Mouse (Mus musculus): ENCODE data around the gene Rnf214. TPM values are rescaled to one million over a fixed set of nuclear protein-coding genes. Genes with fewer than 3 reads are reported as not detected.

Rnf214 gene
- polyA plus RNA-seq (2015; fragmentation: Nextera tagmentation; extraction: Ambion mirVana), result 106 and 110 TPM in 2 replicates

DNA sequence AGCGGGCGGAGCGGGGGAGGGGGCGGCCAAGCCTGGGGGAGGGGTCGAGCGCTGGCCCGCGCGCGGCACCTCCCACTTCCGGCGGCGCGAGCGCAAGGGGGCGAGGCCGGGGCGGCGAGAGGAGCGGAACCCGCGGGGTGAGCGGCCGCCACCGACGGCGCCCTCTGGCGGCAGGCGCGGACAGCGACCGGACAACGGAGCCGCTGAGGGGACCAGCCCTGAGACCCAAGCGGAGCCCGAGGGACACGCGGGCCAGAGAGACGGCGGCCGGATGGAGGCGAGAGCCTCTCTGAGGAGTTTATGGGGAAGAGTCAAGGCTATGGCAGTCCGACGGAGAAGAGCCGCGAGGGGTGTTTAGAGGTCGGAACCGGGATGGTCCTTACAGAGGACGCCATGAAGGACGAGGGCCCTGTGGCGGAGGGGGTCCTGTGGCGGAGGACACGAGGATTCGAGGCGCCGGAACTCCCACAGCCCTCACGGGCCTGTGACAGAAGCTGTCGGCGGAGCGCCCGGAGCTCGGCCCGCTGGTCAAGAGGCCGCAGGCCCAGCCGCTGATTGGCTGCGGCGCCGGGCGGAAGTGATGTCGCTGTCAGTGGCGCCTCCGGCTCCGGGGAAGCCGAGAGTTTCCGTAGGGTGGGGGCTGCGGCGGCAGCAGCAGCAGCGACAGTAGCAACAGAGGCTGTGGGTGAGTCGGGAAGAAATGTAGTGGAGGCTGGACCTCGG, at the start of gene Rnf214, which contains the start of gene Pcsk7:
Gene Rnf214, minus strand, starts transcription at position 557 of the 723 bp plus-strand sequence.
Gene Pcsk7, plus strand, starts transcription at position 143 of the 723 bp plus-strand sequence.
- ATAC-seq (ENCODE audit: low FRiP score), result peak; percentile 95
- WGBS, result under 1% methylated on average over 70 of the region's 80 CpGs

DNA sequence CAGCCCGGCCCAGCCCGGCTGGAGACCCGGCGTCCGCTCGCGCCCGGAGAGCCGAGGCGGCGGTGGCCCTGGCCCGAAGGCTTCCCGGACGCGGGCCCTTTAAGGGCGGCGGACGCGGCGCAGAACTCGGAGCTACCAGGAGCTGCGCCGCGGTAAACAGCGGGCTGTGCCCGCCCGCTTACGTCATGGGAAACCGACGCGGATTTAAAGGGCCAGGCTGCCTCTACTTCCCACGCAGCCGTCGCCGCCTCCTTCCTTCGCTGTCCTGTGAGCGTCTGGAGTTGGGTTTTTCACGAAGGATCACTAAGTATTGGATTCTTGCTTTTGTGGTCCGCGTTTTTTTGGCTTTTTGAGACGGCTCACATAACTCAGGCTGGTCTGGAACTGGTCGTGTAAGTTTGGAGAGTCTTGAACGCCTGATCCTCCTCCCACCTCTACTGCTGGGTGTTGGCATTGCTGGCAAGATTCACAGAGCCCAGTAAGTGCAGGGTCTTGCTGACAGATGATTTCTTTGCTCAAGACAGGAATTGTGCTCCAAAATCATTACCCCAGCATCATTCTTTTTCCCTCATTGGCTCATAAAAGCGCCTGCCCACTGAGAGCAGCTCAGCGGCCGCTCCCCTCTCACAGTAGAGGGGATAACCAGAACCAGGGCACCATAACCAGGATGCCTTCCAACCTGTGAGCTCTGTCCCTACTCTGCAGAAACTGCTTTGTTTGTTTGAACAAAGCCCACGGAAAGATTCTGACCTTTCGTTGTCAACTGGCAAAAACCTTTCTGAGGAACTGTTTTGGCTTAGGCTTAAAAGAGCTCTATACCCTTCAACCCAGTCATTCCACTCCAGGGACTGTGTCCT, 48.6 kb upstream of the Rnf214 start, which contains the start of gene Sidt2:
Gene Sidt2, minus strand, starts transcription at position 152 of the 857 bp plus-strand sequence.
- no peaks in the 10 kb centered on the region for H3K27me3 ChIP-seq
- no peaks in the 10 kb centered on the region for H3K9me3 ChIP-seq
- H3K9ac ChIP-seq, result peak within 1 kb of the TSS; percentile 95
- peak within 1 kb of the TSS; percentile 97 for H3K4me2 ChIP-seq
- H3K4me1 ChIP-seq (replicated peaks), result peaks cover 48% of the 10 kb centered on the region
- ATAC-seq (ENCODE audit: low FRiP score), result peak; percentile 95
- peaks cover 21% of the 10 kb centered on the region for H3K36me3 ChIP-seq
- peak within 1 kb of the TSS; percentile 91 for H3K27ac ChIP-seq
- WGBS, result under 1% methylated on average over 48 of the region's 48 CpGs
- peak within 1 kb of the TSS; percentile 86 for H3K4me3 ChIP-seq

More for the DNA sequence above, at the start of gene Rnf214, which contains the start of gene Pcsk7:
- Histone ChIP-seq H3K36me3 (peaks cover 52% of the 10 kb centered on the region), H3K9me3 (no peaks in the 10 kb centered on the region), H3K9ac (peak within 1 kb of the TSS; percentile 94), H3K4me2 (peak within 1 kb of the TSS; percentile 80), H3K4me3 (peak within 1 kb of the TSS; percentile 89), H3K4me1 (replicated peaks) (peaks cover 39% of the 10 kb centered on the region), H3K27me3 (no peaks in the 10 kb centered on the region), H3K27ac (peak within 1 kb of the TSS; percentile 98)

- Histone ChIP-seq H3K4me2 (peak overlapping the region; percentile 97), H3K36me3 (peaks cover 26% of the 10 kb centered on the region), H3K27me3 (no peaks in the 10 kb centered on the region), H3K4me3 (peak overlapping the region; percentile 86), H3K9ac (peak overlapping the region; percentile 95), H3K9me3 (no peaks in the 10 kb centered on the region), H3K4me1 (replicated peaks) (peaks cover 48% of the 10 kb centered on the region), H3K27ac (peak overlapping the region; percentile 91)
- WGBS, result under 1% methylated on average over 57 of the region's 63 CpGs
- peak; percentile 78 for ATAC-seq (ENCODE audit: low FRiP score)
These were observed 47.8 kb upstream of the Rnf214 start for GRCm38 (mm10) chr9:45954294-45955106.

DNA sequence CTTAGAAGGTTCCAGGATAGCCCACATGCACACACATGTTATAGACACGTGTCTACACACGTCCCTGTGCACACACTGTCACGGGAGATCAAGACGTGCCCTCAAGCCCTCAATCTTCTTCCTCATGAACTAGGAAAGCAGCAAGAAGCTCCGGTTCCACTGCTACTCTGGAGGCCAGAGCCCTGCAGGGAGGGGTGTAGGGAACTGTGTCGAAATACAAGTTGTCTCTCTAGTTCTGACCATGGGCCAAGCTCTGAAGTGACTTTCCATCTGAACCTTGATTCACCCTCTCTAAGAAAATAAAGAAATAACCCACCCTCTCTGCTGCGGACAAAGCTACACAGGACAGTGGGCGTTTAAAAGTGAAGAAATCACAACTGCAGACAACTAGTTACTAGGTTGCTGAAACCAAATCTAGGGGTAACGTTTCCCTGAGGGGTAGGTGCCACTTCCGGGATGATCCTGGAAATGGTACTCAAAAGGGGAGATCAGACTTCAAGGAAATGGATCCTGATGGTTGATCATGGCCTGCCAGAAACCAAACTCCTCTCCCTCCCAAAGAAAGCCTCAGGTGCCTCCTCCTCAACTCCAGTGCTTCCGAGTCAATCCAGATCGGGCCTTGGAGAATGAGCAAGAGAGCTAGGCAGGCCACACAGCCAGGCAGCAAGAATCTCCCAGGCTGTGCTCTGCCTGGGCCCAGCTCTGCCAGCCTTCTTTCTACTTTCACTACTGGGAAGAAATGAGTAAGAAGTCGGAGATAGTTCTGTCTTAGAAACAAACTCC, 47.0 kb upstream of the Rnf214 start:
- H3K27me3 ChIP-seq, result no peaks in the 10 kb centered on the region
- WGBS, result 63% methylated on average over 13 of the region's 13 CpGs
- H3K9me3 ChIP-seq, result no peaks in the 10 kb centered on the region
- H3K9ac ChIP-seq, result peak overlapping the region; percentile 95
- no peak for ATAC-seq (ENCODE audit: low FRiP score)
- peak overlapping the region; percentile 97 for H3K4me2 ChIP-seq
- peak overlapping the region; percentile 86 for H3K4me3 ChIP-seq
- H3K4me1 ChIP-seq (replicated peaks), result peaks cover 44% of the 10 kb centered on the region
- H3K36me3 ChIP-seq, result peaks cover 33% of the 10 kb centered on the region
- H3K27ac ChIP-seq, result peak overlapping the region; percentile 91; the same call in 1 of the 2 replicates

DNA sequence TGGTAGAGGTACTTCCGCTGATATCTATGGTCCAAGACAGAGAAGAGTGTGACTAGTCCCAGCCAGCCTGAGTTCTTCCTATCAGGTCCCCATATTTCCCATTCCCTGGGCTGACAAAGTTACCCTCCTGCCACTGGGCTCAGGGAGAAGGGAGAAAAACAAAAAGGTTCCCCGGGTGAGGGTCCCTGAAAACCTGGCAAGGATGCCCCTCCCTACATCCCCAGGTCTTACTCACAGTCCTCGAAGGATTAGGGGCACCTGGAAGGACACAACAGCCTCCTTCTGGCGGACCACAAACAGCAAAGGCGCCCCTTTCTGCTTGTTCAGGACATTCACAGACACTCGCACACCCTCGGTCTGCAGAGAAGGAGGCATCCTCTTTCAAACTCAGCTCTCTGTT, 46.2 kb upstream of the Rnf214 start:
- H3K4me2 ChIP-seq, result peak overlapping the region; percentile 97
- H3K9ac ChIP-seq, result peak overlapping the region; percentile 95
- peaks cover 41% of the 10 kb centered on the region for H3K36me3 ChIP-seq
- 85% methylated on average over 7 of the region's 7 CpGs for WGBS
- no peak for ATAC-seq (ENCODE audit: low FRiP score)
- no peaks in the 10 kb centered on the region for H3K27me3 ChIP-seq
- H3K27ac ChIP-seq, result no peak overlapping the region
- H3K4me3 ChIP-seq, result 0 out of 2 replicates have a peak overlapping the region, but pooled peaks have one; percentile 86
- H3K4me1 ChIP-seq (replicated peaks), result peaks cover 36% of the 10 kb centered on the region
- H3K9me3 ChIP-seq, result no peaks in the 10 kb centered on the region

- Histone ChIP-seq H3K4me1 (replicated peaks) (peaks cover 32% of the 10 kb centered on the region), H3K9me3 (no peaks in the 10 kb centered on the region), H3K27me3 (no peaks in the 10 kb centered on the region), H3K36me3 (peaks cover 49% of the 10 kb centered on the region), H3K4me3 (no peak overlapping the region), H3K4me2 (no peak overlapping the region), H3K9ac (no peak overlapping the region), H3K27ac (no peak overlapping the region)
- no peak for ATAC-seq (ENCODE audit: low FRiP score)
- 93% methylated on average over 4 of the region's 4 CpGs for WGBS
These were observed 45.3 kb upstream of the Rnf214 start for GRCm38 (mm10) chr9:45952057-45952456.

GRCm38 (mm10) chr9:45946872-45947183, 40.1 kb upstream of the Rnf214 start:
- Histone ChIP-seq H3K9me3 (no peaks in the 10 kb centered on the region), H3K4me2 (no peak overlapping the region), H3K4me1 (replicated peaks) (no peaks in the 10 kb centered on the region), H3K27me3 (no peaks in the 10 kb centered on the region), H3K36me3 (peaks cover 95% of the 10 kb centered on the region), H3K9ac (no peak overlapping the region), H3K4me3 (no peak overlapping the region), H3K27ac (no peak overlapping the region)
- 90% methylated on average over 10 of the region's 10 CpGs for WGBS
- no peak for ATAC-seq (ENCODE audit: low FRiP score)

DNA sequence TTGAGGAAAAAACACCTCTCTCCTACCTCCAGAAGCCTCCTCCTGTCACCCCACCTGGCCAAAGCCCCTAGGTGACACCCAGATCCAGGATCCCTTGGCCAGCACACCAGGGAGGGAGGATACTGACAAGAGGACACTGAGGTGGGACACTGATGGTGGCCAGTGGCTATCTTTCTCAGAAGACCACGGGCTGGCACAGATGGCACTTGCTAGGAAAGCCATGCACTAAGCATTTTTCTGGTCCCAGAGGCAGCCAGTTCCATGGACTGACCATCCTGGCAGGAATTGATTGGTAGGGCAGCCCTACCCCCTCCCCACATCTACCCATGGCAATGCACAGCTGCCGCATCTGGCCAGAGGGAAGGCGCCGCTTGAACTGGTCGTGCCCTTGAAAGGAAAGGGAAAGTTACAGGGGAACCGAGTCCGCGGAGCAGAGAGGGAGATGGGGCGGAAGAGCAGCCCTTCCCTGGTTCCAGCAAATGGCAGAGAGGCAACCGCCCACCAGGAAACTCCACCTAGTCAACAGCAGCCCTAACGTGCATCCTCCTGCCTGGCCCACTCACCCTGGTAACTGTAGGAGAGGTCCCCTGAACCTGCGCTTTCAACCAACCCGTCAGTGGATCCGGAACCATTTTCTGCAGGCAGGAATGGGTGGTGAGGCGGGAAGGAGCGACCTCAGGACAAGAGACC, 39.6 kb upstream of the Rnf214 start:
- Histone ChIP-seq H3K9ac (0 out of 2 replicates have a peak overlapping the region, but pooled peaks have one; percentile 29), H3K4me1 (replicated peaks) (no peaks in the 10 kb centered on the region), H3K36me3 (peaks cover 95% of the 10 kb centered on the region), H3K4me3 (no peak overlapping the region), H3K4me2 (no peak overlapping the region), H3K9me3 (no peaks in the 10 kb centered on the region), H3K27ac (no peak overlapping the region), H3K27me3 (no peaks in the 10 kb centered on the region)
- 90% methylated on average over 16 of the region's 16 CpGs for WGBS
- ATAC-seq (ENCODE audit: low FRiP score), result no peak

GRCm38 (mm10) chr9:45945721-45946120, 39.0 kb upstream of the Rnf214 start:
- Histone ChIP-seq H3K9ac (no peak overlapping the region), H3K36me3 (peaks cover 99% of the 10 kb centered on the region), H3K27ac (no peak overlapping the region), H3K27me3 (no peaks in the 10 kb centered on the region), H3K4me2 (no peak overlapping the region), H3K4me3 (no peak overlapping the region), H3K4me1 (replicated peaks) (no peaks in the 10 kb centered on the region), H3K9me3 (no peaks in the 10 kb centered on the region)
- ATAC-seq (ENCODE audit: low FRiP score), result no peak
- 86% methylated on average over 13 of the region's 13 CpGs for WGBS

GRCm38 (mm10) chr9:45944506-45945400, 38.0 kb upstream of the Rnf214 start:
- no peak overlapping the region for H3K9ac ChIP-seq
- H3K27me3 ChIP-seq, result no peaks in the 10 kb centered on the region
- 90% methylated on average over 13 of the region's 13 CpGs for WGBS
- H3K27ac ChIP-seq, result no peak overlapping the region
- no peaks in the 10 kb centered on the region for H3K9me3 ChIP-seq
- ATAC-seq (ENCODE audit: low FRiP score), result no peak
- no peak overlapping the region for H3K4me2 ChIP-seq
- no peak overlapping the region for H3K4me3 ChIP-seq
- H3K4me1 ChIP-seq (replicated peaks), result no peaks in the 10 kb centered on the region
- H3K36me3 ChIP-seq, result peaks cover 95% of the 10 kb centered on the region
